Mouse (Mus musculus): ENCODE results near the gene Srsf11. TPM values are rescaled to one million over a fixed set of nuclear protein-coding genes. Genes with fewer than 3 reads are reported as not detected.

Srsf11 gene
- polyA plus RNA-seq, 2 experiments = 299 to 634 TPM

DNA sequence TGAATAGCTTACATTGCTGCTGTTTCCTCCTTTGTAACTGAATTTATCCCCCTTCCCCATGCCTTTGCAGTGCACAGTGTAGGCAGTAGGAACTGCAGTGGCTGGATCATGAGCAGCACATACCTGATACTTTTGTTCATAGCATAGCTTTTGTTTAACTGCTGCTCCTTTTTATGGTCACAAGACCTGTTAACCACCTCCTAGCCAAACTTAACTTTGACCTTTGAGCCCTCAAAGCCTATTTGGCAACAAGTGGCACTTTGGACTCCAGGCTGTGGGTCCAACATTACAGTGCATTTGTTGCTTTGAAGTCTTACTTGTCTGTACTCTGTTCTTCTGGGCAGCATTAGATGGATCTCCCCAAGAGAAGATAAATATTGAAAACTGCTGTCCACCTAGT, 43.1 kb downstream of the Srsf11 start:
- Histone ChIP-seq H3K4me3 (replicated peaks; ENCODE audit: low read length) (no peak overlapping the region), H3K4me2 (replicated peaks; ENCODE audit: low read depth, low read length, severe bottlenecking) (no peak overlapping the region), H3K36me3 (ENCODE audit: control insufficient read depth, insufficient read depth, low read length) (peaks cover 23% of the 10 kb centered on the region), H3K4me1 (ENCODE audit: control insufficient read depth, insufficient read depth, low read length) (no peaks in the 10 kb centered on the region), H3K9me3 (ENCODE audit: control insufficient read depth, low read length) (no peaks in the 10 kb centered on the region), H3K27ac (replicated peaks; ENCODE audit: low read depth, low read length) (no peak overlapping the region), H3K27me3 (ENCODE audit: control insufficient read depth, insufficient read depth, low read length) (no peaks in the 10 kb centered on the region), H3K9ac (ENCODE audit: low read depth, low read length, severe bottlenecking) (no peak overlapping the region)
- DNase-seq (ENCODE audit: low spot score) (no peak), ATAC-seq (ENCODE audit: low FRiP score, low read depth) (no peak)
- TF ChIP-seq POLR2A (IDR thresholded peaks at IDR 0.05; ENCODE audit: borderline replicate concordance, extremely low read depth, insufficient read depth, insufficient read length) = no peak

DNA sequence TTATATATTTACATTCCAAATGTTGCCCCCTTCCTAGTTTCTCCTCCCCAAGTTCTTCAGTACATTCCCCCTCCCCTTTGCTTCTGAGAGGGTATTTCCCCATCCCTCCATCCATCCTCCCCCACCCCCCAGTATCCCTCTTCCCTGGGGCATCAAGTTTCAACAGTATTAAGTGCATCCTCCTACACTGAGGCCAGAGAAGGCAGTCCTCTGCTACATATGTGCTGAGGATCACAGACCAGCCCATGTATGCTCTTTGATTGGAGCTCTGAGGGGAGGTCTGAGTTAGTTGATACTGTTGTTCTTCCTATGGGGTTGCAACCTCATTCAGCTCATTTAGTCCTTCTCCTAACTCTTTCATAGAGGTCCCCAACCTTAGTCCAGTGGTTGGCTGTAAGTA, 56.8 kb downstream of the Srsf11 start:
- Histone ChIP-seq H3K36me3 (ENCODE audit: control insufficient read depth, insufficient read depth, low read length) (peaks cover 3% of the 10 kb centered on the region; the same call in 1 of the 2 replicates), H3K9me3 (ENCODE audit: control insufficient read depth, low read length) (no peaks in the 10 kb centered on the region), H3K4me3 (replicated peaks; ENCODE audit: low read length) (no peak overlapping the region), H3K4me1 (ENCODE audit: control insufficient read depth, insufficient read depth, low read length) (no peaks in the 10 kb centered on the region), H3K9ac (ENCODE audit: low read depth, low read length, severe bottlenecking) (no peak overlapping the region), H3K27me3 (ENCODE audit: control insufficient read depth, insufficient read depth, low read length) (no peaks in the 10 kb centered on the region), H3K4me2 (replicated peaks; ENCODE audit: low read depth, low read length, severe bottlenecking) (no peak overlapping the region), H3K27ac (replicated peaks; ENCODE audit: low read depth, low read length) (no peak overlapping the region)
- no peak for ATAC-seq (ENCODE audit: low FRiP score, low read depth)
- no peak for TF ChIP-seq POLR2A (IDR thresholded peaks at IDR 0.05; ENCODE audit: borderline replicate concordance, extremely low read depth, insufficient read depth, insufficient read length)
- no peak for DNase-seq (ENCODE audit: low spot score)

DNA sequence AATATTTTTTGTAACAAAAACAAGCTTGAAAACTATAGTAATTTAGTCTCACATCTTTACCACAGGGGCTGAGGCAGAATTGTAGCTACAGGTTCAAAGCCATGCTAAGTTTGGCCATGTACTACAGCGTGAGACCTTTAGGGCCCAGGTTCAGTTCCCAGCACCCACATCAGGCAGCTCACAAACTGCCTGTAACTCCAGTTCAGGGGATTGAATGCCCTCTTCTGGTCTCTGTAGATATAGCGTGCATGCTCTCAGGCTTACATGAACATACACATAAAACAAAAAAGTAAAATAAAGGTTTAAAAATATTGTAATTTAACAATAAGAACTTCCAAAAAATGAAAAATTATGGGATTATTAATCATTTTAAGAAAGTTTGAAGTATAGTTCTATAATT, 63.2 kb downstream of the Srsf11 start:
- 98% methylated on average over 2 of the region's 2 CpGs for WGBS
- no peak for TF ChIP-seq POLR2A (IDR thresholded peaks at IDR 0.05; ENCODE audit: borderline replicate concordance, extremely low read depth, insufficient read depth, insufficient read length)
- Histone ChIP-seq H3K4me3 (replicated peaks; ENCODE audit: low read length) (no peak overlapping the region), H3K4me1 (ENCODE audit: control insufficient read depth, insufficient read depth, low read length) (no peaks in the 10 kb centered on the region), H3K27ac (replicated peaks; ENCODE audit: low read depth, low read length) (no peak overlapping the region), H3K36me3 (ENCODE audit: control insufficient read depth, insufficient read depth, low read length) (peaks cover 5% of the 10 kb centered on the region; the same call in 1 of the 2 replicates), H3K4me2 (replicated peaks; ENCODE audit: low read depth, low read length, severe bottlenecking) (no peak overlapping the region), H3K9me3 (ENCODE audit: control insufficient read depth, low read length) (no peaks in the 10 kb centered on the region), H3K9ac (ENCODE audit: low read depth, low read length, severe bottlenecking) (no peak overlapping the region), H3K27me3 (ENCODE audit: control insufficient read depth, insufficient read depth, low read length) (no peaks in the 10 kb centered on the region)
- ATAC-seq (ENCODE audit: low FRiP score, low read depth) (no peak), DNase-seq (ENCODE audit: low spot score) (no peak)

DNA sequence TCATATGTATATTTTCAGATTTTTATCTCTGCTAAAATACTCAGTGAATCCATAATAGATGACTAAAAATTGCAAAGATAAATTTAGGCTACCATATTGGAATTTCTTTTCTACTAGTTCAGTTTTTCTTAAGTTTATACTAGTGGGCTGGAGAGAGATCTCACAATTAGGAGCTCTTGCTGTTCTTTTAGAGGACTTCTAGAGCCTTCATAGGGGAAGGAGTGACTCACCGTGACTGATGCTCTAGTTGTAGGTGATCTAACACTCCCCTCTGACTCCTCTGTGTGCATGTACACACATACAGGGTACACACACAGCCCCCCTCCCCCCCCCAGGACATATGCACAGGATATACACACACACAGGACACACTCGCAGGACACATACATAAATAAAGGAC, 65.3 kb downstream of the Srsf11 start:
- DNase-seq (ENCODE audit: low spot score) (no peak), ATAC-seq (ENCODE audit: low FRiP score, low read depth) (no peak)
- no peak overlapping the region for H3K4me3 ChIP-seq (replicated peaks; ENCODE audit: low read length)
- TF ChIP-seq POLR2A (IDR thresholded peaks at IDR 0.05; ENCODE audit: borderline replicate concordance, extremely low read depth, insufficient read depth, insufficient read length) = no peak
- H3K36me3 ChIP-seq (ENCODE audit: control insufficient read depth, insufficient read depth, low read length) = peaks cover 5% of the 10 kb centered on the region; the same call in 1 of the 2 replicates
- H3K27me3 ChIP-seq (ENCODE audit: control insufficient read depth, insufficient read depth, low read length) = no peaks in the 10 kb centered on the region
- H3K4me2 ChIP-seq (replicated peaks; ENCODE audit: low read depth, low read length, severe bottlenecking) = no peak overlapping the region
- no peak overlapping the region for H3K9ac ChIP-seq (ENCODE audit: low read depth, low read length, severe bottlenecking)
- H3K27ac ChIP-seq (replicated peaks; ENCODE audit: low read depth, low read length) = no peak overlapping the region
- WGBS = 98% methylated on average over 2 of the region's 2 CpGs
- no peaks in the 10 kb centered on the region for H3K4me1 ChIP-seq (ENCODE audit: control insufficient read depth, insufficient read depth, low read length)
- no peaks in the 10 kb centered on the region for H3K9me3 ChIP-seq (ENCODE audit: control insufficient read depth, low read length)

Other genes with a start within 250 kb of the Srsf11 start
- gene Cth, start 111.6 kb downstream of the Srsf11 start, polyA plus RNA-seq (2012; rRNA removed) = 9.9 and 10.1 TPM in 2 replicates
- 11.5 and 12.2 TPM in 2 replicates for gene Cth, start 111.6 kb downstream of the Srsf11 start, polyA plus RNA-seq (2014; fragmentation: Nextera tagmentation; extraction: Ambion mirVana)
- 17.4 and 18.2 TPM in 2 replicates for gene Ankrd13c, start 89.4 kb downstream of the Srsf11 start, polyA plus RNA-seq (2012; rRNA removed)
- gene Ankrd13c, start 89.4 kb downstream of the Srsf11 start, polyA plus RNA-seq (2014; fragmentation: Nextera tagmentation; extraction: Ambion mirVana) = 16.4 and 22.1 TPM in 2 replicates
- 29.0 and 29.4 TPM in 2 replicates for gene Lrrc40, start within 50 bp of the Srsf11 start, polyA plus RNA-seq (2012; rRNA removed)
- gene Lrrc40, start within 50 bp of the Srsf11 start, polyA plus RNA-seq (2014; fragmentation: Nextera tagmentation; extraction: Ambion mirVana) = 44.6 and 47.1 TPM in 2 replicates

Measured in limb, embryonic 14.5 days (tissue).